ENCODE assay signal across 8 mouse cellular contexts in genomic region chr7:143830399-143830798, GRCm38 (mm10). TPM values are rescaled to one million over a fixed set of nuclear protein-coding genes. Genes with fewer than 3 reads are reported as not detected.
DNase-seq lines count a peak whose midpoint lies in the region; ATAC-seq and TF ChIP-seq lines count a peak whose summit lies in the region.

No protein-coding gene starts in this region.

- peak overlapping the region; percentile 44; the same call in 1 of the 2 replicates for H3K27ac ChIP-seq in testis, adult 2 months (ENCODE audit: control insufficient read depth, insufficient read depth, low read depth, low read length)
- H3K27ac ChIP-seq in limb, embryonic 15.5 days: peak overlapping the region; percentile 63
- peak overlapping the region; percentile 45; the same call in 1 of the 2 replicates for H3K27ac ChIP-seq in stomach, postnatal 0 days (replicated peaks)

- DNase-seq in cerebellum, adult 11 months: peak; percentile 20
- no peak for DNase-seq in cerebellum, adult 9-10 months
- DNase-seq in testis, postnatal 10 days (ENCODE audit: low spot score): no peak
- no peak for DNase-seq in stomach, postnatal 0 days (ENCODE audit: low spot score)
- no peak for DNase-seq in layer of hippocampus, postnatal 10 days (ENCODE audit: low spot score in 2 of 2)
- no peak for DNase-seq in thymus, postnatal 14 days

- H3K4me2 ChIP-seq in limb, embryonic 15.5 days: peak overlapping the region; percentile 90
- peak overlapping the region; percentile 76 for H3K4me2 ChIP-seq in stomach, postnatal 0 days (replicated peaks; ENCODE audit: low read depth)

- no peak for TF ChIP-seq POLR2A in testis, adult 2 months (IDR thresholded peaks at IDR 0.05; ENCODE audit: control insufficient read depth, low read depth, low read length)

- no peaks in the 10 kb centered on the region for H3K27me3 ChIP-seq in testis, adult 2 months (ENCODE audit: control insufficient read depth, insufficient read depth, low read length)
- no peaks in the 10 kb centered on the region for H3K27me3 ChIP-seq in limb, embryonic 15.5 days
- no peaks in the 10 kb centered on the region for H3K27me3 ChIP-seq in stomach, postnatal 0 days (ENCODE audit: control insufficient read depth, insufficient read depth, low read length)

- TF ChIP-seq EP300 in stomach, postnatal 0 days (optimal IDR thresholded peaks at IDR 0.05): no peak

- no peak for ATAC-seq in limb, embryonic 15.5 days (ENCODE audit: insufficient number of reproducible peaks, low FRiP score, low TSS enrichment, low read depth)
- ATAC-seq in stomach, postnatal 0 days (ENCODE audit: low FRiP score, low TSS enrichment): peak; percentile 4; the same call in 1 of the 2 replicates

- no peak for TF ChIP-seq CTCF in testis, adult 2 months (IDR thresholded peaks at IDR 0.05; ENCODE audit: control insufficient read depth, insufficient read depth, insufficient replicate concordance, low read depth, low read length)
- TF ChIP-seq CTCF in stomach, postnatal 0 days (IDR thresholded peaks at IDR 0.05; ENCODE audit: low read depth): no peak

- H3K36me3 ChIP-seq in testis, adult 2 months (ENCODE audit: control insufficient read depth, insufficient read depth, low read length): no peaks in the 10 kb centered on the region
- H3K36me3 ChIP-seq in limb, embryonic 15.5 days: no peaks in the 10 kb centered on the region
- no peaks in the 10 kb centered on the region for H3K36me3 ChIP-seq in stomach, postnatal 0 days (ENCODE audit: control insufficient read depth, insufficient read depth, low read length)

- 9% methylated on average over 6 of the region's 6 CpGs for WGBS in limb, embryonic 15.5 days
- 3% methylated on average over 6 of the region's 6 CpGs for WGBS in stomach, postnatal 0 days

- peak overlapping the region; percentile 62 for H3K9ac ChIP-seq in limb, embryonic 15.5 days
- H3K9ac ChIP-seq in stomach, postnatal 0 days (ENCODE audit: low read length): peak overlapping the region; percentile 62

- H3K9me3 ChIP-seq in limb, embryonic 15.5 days: no peaks in the 10 kb centered on the region
- no peaks in the 10 kb centered on the region for H3K9me3 ChIP-seq in stomach, postnatal 0 days (ENCODE audit: control insufficient read depth, low read length)

- H3K4me1 ChIP-seq in testis, adult 2 months (ENCODE audit: control insufficient read depth, insufficient read depth, low read length): peaks cover 8% of the 10 kb centered on the region
- peaks cover 29% of the 10 kb centered on the region for H3K4me1 ChIP-seq in limb, embryonic 15.5 days
- H3K4me1 ChIP-seq in stomach, postnatal 0 days (replicated peaks; ENCODE audit: control insufficient read depth, insufficient read depth): peaks cover 4% of the 10 kb centered on the region

- H3K4me3 ChIP-seq in testis, adult 2 months (ENCODE audit: control insufficient read depth, low read depth, low read length): peak overlapping the region; percentile 94
- peak overlapping the region; percentile 69 for H3K4me3 ChIP-seq in limb, embryonic 15.5 days
- H3K4me3 ChIP-seq in stomach, postnatal 0 days (ENCODE audit: low read depth, low read length): peak overlapping the region; percentile 63

RNA-seq across cellular contexts. Expression of gene Dhcr7, which starts 7.5 kb away (rescaled TPM):
- 42.3 and 42.9 TPM in 2 replicates for polyA plus RNA-seq in testis, adult 2 months (2012; rRNA removed)
- polyA plus RNA-seq in limb, embryonic 15.5 days (2015; fragmentation: Nextera tagmentation; extraction: Ambion mirVana): 45.2 and 46.8 TPM in 2 replicates
- 23.9 and 27.1 TPM in 2 replicates for polyA plus RNA-seq in stomach, postnatal 0 days (2015; fragmentation: Nextera tagmentation; extraction: Ambion mirVana)
- 10 to 100 TPM; 80.0 to 85.0 TPM for total RNA-seq in layer of hippocampus, postnatal 10 days (2021)

RNA-seq across cellular contexts. Expression of gene Nadsyn1, which starts 7.8 kb away (rescaled TPM):
- polyA plus RNA-seq in testis, adult 2 months (2012; rRNA removed): 11.4 and 12.1 TPM in 2 replicates
- 6.6 and 6.7 TPM in 2 replicates for polyA plus RNA-seq in limb, embryonic 15.5 days (2015; fragmentation: Nextera tagmentation; extraction: Ambion mirVana)
- 8.5 and 9.2 TPM in 2 replicates for polyA plus RNA-seq in stomach, postnatal 0 days (2015; fragmentation: Nextera tagmentation; extraction: Ambion mirVana)
- total RNA-seq in layer of hippocampus, postnatal 10 days (2021): 1 to 10 TPM; 6.1 to 6.4 TPM

RNA-seq across cellular contexts. Expression of gene Gm498, which starts 36.2 kb away (rescaled TPM):
- polyA plus RNA-seq in testis, adult 2 months (2012; rRNA removed): 224 and 242 TPM in 2 replicates
- not detected in 2 replicates for polyA plus RNA-seq in limb, embryonic 15.5 days (2015; fragmentation: Nextera tagmentation; extraction: Ambion mirVana)
- polyA plus RNA-seq in stomach, postnatal 0 days (2015; fragmentation: Nextera tagmentation; extraction: Ambion mirVana): 0.07 TPM in 1 of 2 replicates, not detected in the other
- not detected for total RNA-seq in layer of hippocampus, postnatal 10 days (2021)

RNA-seq across cellular contexts. Expression of gene Mrgpre, which starts 46.1 kb away (rescaled TPM):
- 0.11 and 0.18 TPM in 2 replicates for polyA plus RNA-seq in testis, adult 2 months (2012; rRNA removed)
- 1.6 and 2.1 TPM in 2 replicates for polyA plus RNA-seq in limb, embryonic 15.5 days (2015; fragmentation: Nextera tagmentation; extraction: Ambion mirVana)
- 0.55 and 0.63 TPM in 2 replicates for polyA plus RNA-seq in stomach, postnatal 0 days (2015; fragmentation: Nextera tagmentation; extraction: Ambion mirVana)
- total RNA-seq in layer of hippocampus, postnatal 10 days (2021): 1 to 10 TPM; 9.1 to 9.4 TPM

Comparison
In these comparisons a context has a peak if more than half of its experiments do, and no peak if none do; other contexts are left out.
1. RNA of gene Gm498, which starts 36.2 kb away (polyA plus RNA-seq): 224 to 242 TPM in testis, adult 2 months; not detected in limb, embryonic 15.5 days and 0.07 TPM in stomach, postnatal 0 days; every median in the first group is over 100 times any median in the second.
2. Peak in every context shown above with its lines, with median percentiles within 50 percentile points of each other: H3K27ac ChIP-seq and H3K4me3 ChIP-seq.